Mouse (Mus musculus) stomach, embryonic 16.5 days (tissue): Measurements from ENCODE around the gene Cacna1s. TPM values are rescaled to one million over a fixed set of nuclear protein-coding genes. Genes with fewer than 3 reads are reported as not detected.

Experiments used
- ATAC-seq: fragments of 200-750 bp; cut with Nextera tagmentation; 2 replicates; pipeline ENCODE4 v1.8.0; 2017; ENCODE audit warnings: moderate number of reproducible peaks, moderate TSS enrichment; ENCODE audit not compliant: insufficient read depth, low FRiP score
- H3K27ac ChIP-seq: fragments of 300-500 bp; sonication (generic); 2 replicates; pipeline ENCODE4 v1.5.1; 2014; ENCODE audit warnings: low read length
- H3K27me3 ChIP-seq: fragments of 300-500 bp; sonication (generic); 2 replicates; pipeline ENCODE4 v1.6.1; 2014; ENCODE audit warnings: low read length, control low read depth, mixed read lengths; ENCODE audit not compliant: control insufficient read depth, insufficient read depth
- H3K36me3 ChIP-seq: fragments of 300-500 bp; sonication (generic); 2 replicates; pipeline ENCODE4 v1.6.1; 2014; ENCODE audit warnings: low read length; ENCODE audit not compliant: control insufficient read depth, insufficient read depth
- H3K4me1 ChIP-seq: fragments of 300-500 bp; sonication (generic); 2 replicates; pipeline ENCODE4 v1.6.1; 2014; ENCODE audit warnings: low read length, control low read depth, mixed read lengths; ENCODE audit not compliant: control insufficient read depth, insufficient read depth
- H3K4me2 ChIP-seq: fragments of 300-500 bp; sonication (generic); 2 replicates; pipeline ENCODE4 v1.6.1; 2014; ENCODE audit warnings: low read depth, low read length, mixed read lengths
- H3K4me3 ChIP-seq: fragments of 300-500 bp; sonication (generic); replicated peaks from 2 replicates; pipeline ENCODE4 v1.5.1; 2014; ENCODE audit warnings: mild to moderate bottlenecking, low read length
- H3K9ac ChIP-seq: fragments of 300-500 bp; sonication (generic); 2 replicates; pipeline ENCODE4 v1.6.1; 2014; ENCODE audit warnings: low read length
- H3K9me3 ChIP-seq: fragments of 300-500 bp; sonication (generic); replicated peaks from 2 replicates; pipeline ENCODE4 v1.6.1; 2016; ENCODE audit warnings: low read length, control low read depth; ENCODE audit not compliant: control insufficient read depth
- WGBS: fragments of 180-500 bp; shearing (Covaris S2); extraction: QIAGEN DNeasy Blood & Tissue Kit; methylation state at CpG from one replicate; pipeline ENCODE4 v1.1.7; 2014; 5-methylcytosine and 5-hydroxymethylcytosine counted together
- polyA plus RNA-seq: library from polyadenylated mRNA; unstranded; fragments of >200 nt; fragmentation: Nextera tagmentation; extraction: Ambion mirVana; gene quantifications from 2 replicates; pipeline ENCODE4 v1.2.1, GENCODE M21; 2015

The Cacna1s gene
- polyA plus RNA-seq, 1 experiment from 2014 or later: 2.0 TPM

GRCm38 (mm10) chr1:136094807-136095206 is 42.3 kb downstream of the Cacna1s start:
- Histone ChIP-seq H3K4me3 (no peak overlapping the region), H3K4me1 (no peaks in the 10 kb centered on the region), H3K9ac (no peak overlapping the region), H3K27ac (no peak overlapping the region), H3K36me3 (no peaks in the 10 kb centered on the region), H3K4me2 (no peak overlapping the region), H3K27me3 (no peaks in the 10 kb centered on the region), H3K9me3 (no peaks in the 10 kb centered on the region)
- ATAC-seq: no peak
- WGBS: 71% methylated on average over 5 of the region's 5 CpGs

GRCm38 (mm10) chr1:136102094-136102493 is 49.5 kb downstream of the Cacna1s start:
- Histone ChIP-seq H3K27ac (no peak overlapping the region), H3K36me3 (no peaks in the 10 kb centered on the region), H3K4me3 (no peak overlapping the region), H3K4me2 (no peak overlapping the region), H3K27me3 (no peaks in the 10 kb centered on the region), H3K9me3 (no peaks in the 10 kb centered on the region), H3K9ac (no peak overlapping the region), H3K4me1 (no peaks in the 10 kb centered on the region)
- no peak for ATAC-seq
- WGBS: 69% methylated on average over 4 of the region's 4 CpGs

- WGBS: 68% methylated on average over 3 of the region's 3 CpGs
- H3K36me3 ChIP-seq: no peaks in the 10 kb centered on the region
- no peak overlapping the region for H3K9ac ChIP-seq
- no peak overlapping the region for H3K27ac ChIP-seq
- no peaks in the 10 kb centered on the region for H3K9me3 ChIP-seq
- no peaks in the 10 kb centered on the region for H3K27me3 ChIP-seq
- no peak for ATAC-seq
- no peaks in the 10 kb centered on the region for H3K4me1 ChIP-seq
- no peak overlapping the region for H3K4me3 ChIP-seq
- H3K4me2 ChIP-seq: no peak overlapping the region
Observed at GRCm38 (mm10) chr1:136102551-136102950, 50.0 kb downstream of the Cacna1s start.

- 60% methylated on average over 2 of the region's 2 CpGs for WGBS
- no peaks in the 10 kb centered on the region for H3K27me3 ChIP-seq
Observed at GRCm38 (mm10) chr1:136102981-136103380, 50.4 kb downstream of the Cacna1s start.

GRCm38 (mm10) chr1:136103696-136104095 is 51.1 kb downstream of the Cacna1s start:
- H3K4me2 ChIP-seq: no peak overlapping the region
- no peaks in the 10 kb centered on the region for H3K9me3 ChIP-seq
- no peak overlapping the region for H3K27ac ChIP-seq
- 78% methylated on average over 7 of the region's 7 CpGs for WGBS
- no peaks in the 10 kb centered on the region for H3K36me3 ChIP-seq
- no peak for ATAC-seq
- H3K4me1 ChIP-seq: no peaks in the 10 kb centered on the region
- no peak overlapping the region for H3K4me3 ChIP-seq
- H3K27me3 ChIP-seq: no peaks in the 10 kb centered on the region
- H3K9ac ChIP-seq: no peak overlapping the region

More at GRCm38 (mm10) chr1:136102981-136103380, 50.4 kb downstream of the Cacna1s start:
- H3K27ac ChIP-seq: no peak overlapping the region
- H3K4me2 ChIP-seq: no peak overlapping the region
- no peak for ATAC-seq
- H3K4me1 ChIP-seq: no peaks in the 10 kb centered on the region
- H3K9me3 ChIP-seq: no peaks in the 10 kb centered on the region
- H3K36me3 ChIP-seq: no peaks in the 10 kb centered on the region
- H3K9ac ChIP-seq: no peak overlapping the region
- H3K4me3 ChIP-seq: no peak overlapping the region

GRCm38 (mm10) chr1:136104741-136105140 is 52.2 kb downstream of the Cacna1s start:
- no peaks in the 10 kb centered on the region for H3K9me3 ChIP-seq
- H3K9ac ChIP-seq: no peak overlapping the region
- 52% methylated on average over 4 of the region's 4 CpGs for WGBS
- H3K36me3 ChIP-seq: no peaks in the 10 kb centered on the region
- no peaks in the 10 kb centered on the region for H3K27me3 ChIP-seq
- no peak overlapping the region for H3K4me3 ChIP-seq
- no peaks in the 10 kb centered on the region for H3K4me1 ChIP-seq
- no peak overlapping the region for H3K4me2 ChIP-seq
- no peak for ATAC-seq
- H3K27ac ChIP-seq: no peak overlapping the region

- Histone ChIP-seq H3K9ac (no peak overlapping the region), H3K4me1 (no peaks in the 10 kb centered on the region), H3K9me3 (no peaks in the 10 kb centered on the region), H3K4me2 (no peak overlapping the region), H3K4me3 (no peak overlapping the region), H3K27me3 (no peaks in the 10 kb centered on the region), H3K27ac (no peak overlapping the region), H3K36me3 (no peaks in the 10 kb centered on the region)
- ATAC-seq: no peak
- WGBS: 73% methylated on average over 2 of the region's 2 CpGs
Observed at GRCm38 (mm10) chr1:136109464-136109863, 56.9 kb downstream of the Cacna1s start.

- H3K27ac ChIP-seq: no peak overlapping the region
- no peak overlapping the region for H3K9ac ChIP-seq
- no peaks in the 10 kb centered on the region for H3K4me1 ChIP-seq
- WGBS: 19% methylated on average over 3 of the region's 3 CpGs
- H3K36me3 ChIP-seq: no peaks in the 10 kb centered on the region
- ATAC-seq: no peak
- no peaks in the 10 kb centered on the region for H3K9me3 ChIP-seq
- no peaks in the 10 kb centered on the region for H3K27me3 ChIP-seq
- H3K4me2 ChIP-seq: no peak overlapping the region
- no peak overlapping the region for H3K4me3 ChIP-seq
Observed at GRCm38 (mm10) chr1:136116183-136116582, 63.6 kb downstream of the Cacna1s start.

- Histone ChIP-seq H3K4me2 (no peak overlapping the region), H3K36me3 (no peaks in the 10 kb centered on the region), H3K4me1 (no peaks in the 10 kb centered on the region), H3K4me3 (no peak overlapping the region), H3K9ac (no peak overlapping the region), H3K9me3 (no peaks in the 10 kb centered on the region), H3K27me3 (no peaks in the 10 kb centered on the region), H3K27ac (no peak overlapping the region)
- no peak for ATAC-seq
- 82% methylated on average over 9 of the region's 9 CpGs for WGBS
Observed at GRCm38 (mm10) chr1:136117069-136117468, 64.5 kb downstream of the Cacna1s start.

- no peaks in the 10 kb centered on the region for H3K36me3 ChIP-seq
- no peaks in the 10 kb centered on the region for H3K9me3 ChIP-seq
- peak overlapping the region; percentile 16; the same call in 1 of the 2 replicates for H3K9ac ChIP-seq
- WGBS: 47% methylated on average over 8 of the region's 8 CpGs
- H3K4me2 ChIP-seq: no peak overlapping the region
- H3K27me3 ChIP-seq: no peaks in the 10 kb centered on the region
- H3K27ac ChIP-seq: no peak overlapping the region
- H3K4me1 ChIP-seq: no peaks in the 10 kb centered on the region
- no peak overlapping the region for H3K4me3 ChIP-seq
- no peak for ATAC-seq
Observed at GRCm38 (mm10) chr1:136118875-136119274, 66.3 kb downstream of the Cacna1s start.
